Mouse (Mus musculus) intestine, embryonic 16.5 days (tissue): ENCODE results near the gene Mtfr1l. TPM values are rescaled to one million over a fixed set of nuclear protein-coding genes. Genes with fewer than 3 reads are reported as not detected.

Source experiments
- ATAC-seq: fragments of 200-750 bp; cut with Nextera tagmentation; 2 replicates; pipeline ENCODE4 v1.8.0; 2017; ENCODE audit warnings: moderate TSS enrichment, moderate library complexity
- H3K27ac ChIP-seq: fragments of 300-500 bp; sonication (generic); 2 replicates; pipeline ENCODE4 v1.5.1; 2014; ENCODE audit warnings: mild to moderate bottlenecking, low read length
- H3K27me3 ChIP-seq: fragments of 300-500 bp; sonication (generic); replicated peaks from 2 replicates; pipeline ENCODE4 v1.6.1; 2014; ENCODE audit warnings: low read length, control low read depth, mixed read lengths; ENCODE audit not compliant: control insufficient read depth, insufficient read depth
- H3K36me3 ChIP-seq: fragments of 300-500 bp; sonication (generic); 2 replicates; pipeline ENCODE4 v1.6.1; 2014; ENCODE audit warnings: low read length, control low read depth; ENCODE audit not compliant: control insufficient read depth, insufficient read depth
- H3K4me1 ChIP-seq: fragments of 300-500 bp; sonication (generic); 2 replicates; pipeline ENCODE4 v1.6.1; 2014; ENCODE audit warnings: low read length, control low read depth, mixed read lengths; ENCODE audit not compliant: control insufficient read depth, insufficient read depth
- H3K4me2 ChIP-seq: fragments of 300-500 bp; sonication (generic); 2 replicates; pipeline ENCODE4 v1.6.1; 2014; ENCODE audit warnings: low read depth, low read length, control low read depth
- H3K4me3 ChIP-seq: fragments of 300-500 bp; sonication (generic); 2 replicates; pipeline ENCODE4 v1.5.1; 2014; ENCODE audit warnings: mild to moderate bottlenecking, low read length
- H3K9ac ChIP-seq: fragments of 300-500 bp; sonication (generic); 2 replicates; pipeline ENCODE4 v1.6.1; 2014; ENCODE audit warnings: low read depth, low read length
- H3K9me3 ChIP-seq: fragments of 300-500 bp; sonication (generic); 2 replicates; pipeline ENCODE4 v1.6.1; 2016; ENCODE audit warnings: low read length, control low read depth; ENCODE audit not compliant: control insufficient read depth
- WGBS: fragments of 180-500 bp; shearing (Covaris S2); extraction: QIAGEN DNeasy Blood & Tissue Kit; methylation state at CpG from one replicate; pipeline ENCODE4 v1.1.7; 2014; 5-methylcytosine and 5-hydroxymethylcytosine counted together
- polyA plus RNA-seq: library from polyadenylated mRNA; unstranded; fragments of >200 nt; fragmentation: Nextera tagmentation; extraction: Ambion mirVana; gene quantifications from 2 replicates; pipeline ENCODE4 v1.2.1, GENCODE M21; 2015

The Mtfr1l gene
- polyA plus RNA-seq, 1 experiment from 2014 or later: 97.1 TPM

DNA sequence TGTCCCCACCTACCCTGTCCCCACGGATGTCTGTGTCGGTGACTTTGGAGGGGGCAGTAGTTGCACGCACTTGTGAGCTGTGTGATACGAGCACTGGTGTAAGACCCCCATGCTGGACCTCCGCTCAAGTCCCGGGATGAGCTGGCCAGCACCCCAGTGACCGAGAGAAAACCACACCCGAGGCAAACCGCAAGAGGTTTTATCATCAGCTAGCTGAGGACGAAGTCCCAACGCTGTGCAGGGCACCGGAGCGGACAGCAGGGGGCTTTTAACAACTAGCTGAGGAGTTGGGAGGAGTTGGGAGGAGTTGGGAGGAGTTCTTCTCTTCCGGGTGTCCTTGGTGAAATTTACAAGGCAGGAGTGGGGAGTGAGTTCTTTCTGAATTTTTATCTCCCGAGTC lies 22.4 kb downstream of the Mtfr1l start:
- ATAC-seq: peak; percentile 43
- Histone ChIP-seq H3K27ac (no peak overlapping the region), H3K4me1 (peaks cover 24% of the 10 kb centered on the region), H3K36me3 (no peaks in the 10 kb centered on the region), H3K9me3 (no peaks in the 10 kb centered on the region), H3K9ac (no peak overlapping the region; the same call in 1 of the 2 replicates), H3K4me2 (peak overlapping the region; percentile 44), H3K27me3 (no peaks in the 10 kb centered on the region), H3K4me3 (peak overlapping the region; percentile 32)
- WGBS: 13% methylated on average over 15 of the region's 15 CpGs

DNA sequence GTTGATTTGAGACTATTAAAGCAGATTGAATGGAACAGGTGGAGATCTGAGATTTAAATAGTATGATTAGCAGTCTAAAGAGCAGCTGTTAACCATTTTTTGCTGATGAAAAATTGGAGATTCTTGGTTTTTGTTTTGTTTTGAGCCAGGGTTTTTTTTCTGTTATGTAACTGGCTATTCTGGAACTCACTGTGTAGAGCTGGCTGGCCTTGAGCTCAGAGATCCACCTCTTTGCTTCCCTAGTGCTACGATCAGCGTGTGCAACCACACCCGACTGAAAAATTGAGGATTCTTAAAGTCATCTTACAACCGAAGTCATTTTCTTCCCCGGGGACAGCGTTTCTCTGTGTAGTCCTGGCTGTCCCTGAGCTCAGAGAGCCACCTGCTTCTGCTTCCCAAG lies 23.5 kb downstream of the Mtfr1l start:
- Histone ChIP-seq H3K4me2 (peak overlapping the region; percentile 89), H3K36me3 (0 out of 2 replicates have a peak, but pooled peaks cover 6% of the 10 kb centered on the region), H3K9ac (peak overlapping the region; percentile 40; the same call in 1 of the 2 replicates), H3K4me1 (peaks cover 17% of the 10 kb centered on the region), H3K9me3 (no peaks in the 10 kb centered on the region), H3K27ac (no peak overlapping the region), H3K4me3 (peak overlapping the region; percentile 70), H3K27me3 (no peaks in the 10 kb centered on the region)
- 47% methylated on average over 6 of the region's 6 CpGs for WGBS
- no peak for ATAC-seq

GRCm38 (mm10) chr4:134510845-134511411 lies 24.3 kb downstream of the Mtfr1l start, which contains the start of gene Aunip:
Gene Aunip (plus strand): TSS chr4:134510999.
- Histone ChIP-seq H3K9me3 (no peaks in the 10 kb centered on the region), H3K9ac (peak within 1 kb of the TSS; percentile 73), H3K4me1 (peaks cover 17% of the 10 kb centered on the region), H3K27ac (peak within 1 kb of the TSS; percentile 68), H3K4me3 (peak within 1 kb of the TSS; percentile 70), H3K27me3 (no peaks in the 10 kb centered on the region), H3K4me2 (peak within 1 kb of the TSS; percentile 89), H3K36me3 (0 out of 2 replicates have a peak, but pooled peaks cover 6% of the 10 kb centered on the region)
- under 1% methylated on average over 41 of the region's 42 CpGs for WGBS
- ATAC-seq: peak; percentile 94

- 75% methylated on average over 4 of the region's 4 CpGs for WGBS
Measured at GRCm38 (mm10) chr4:134510396-134510795, 24.8 kb downstream of the Mtfr1l start.

DNA sequence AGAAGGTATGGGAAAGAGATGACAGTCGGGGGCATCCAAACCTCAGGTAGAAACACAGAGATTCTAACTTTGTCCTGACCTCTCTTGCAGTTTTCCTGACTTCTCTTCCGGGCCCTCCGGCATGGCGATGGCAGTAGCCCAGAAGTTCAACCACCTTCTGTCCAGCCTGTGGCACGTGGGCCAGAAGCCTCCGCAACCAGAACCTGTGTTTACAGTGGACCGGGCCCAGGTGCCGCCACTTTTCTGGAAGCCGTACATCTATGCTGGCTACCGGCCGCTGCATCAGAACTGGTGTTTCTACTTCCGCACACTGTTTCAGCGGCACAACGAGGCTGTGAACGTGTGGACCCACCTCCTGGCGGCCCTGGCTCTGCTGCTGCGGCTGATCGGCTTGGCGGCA lies 28.5 kb downstream of the Mtfr1l start:
- 86% methylated on average over 19 of the region's 19 CpGs for WGBS
- H3K9me3 ChIP-seq: no peaks in the 10 kb centered on the region
- H3K36me3 ChIP-seq: 0 out of 2 replicates have a peak, but pooled peaks cover 6% of the 10 kb centered on the region
- no peaks in the 10 kb centered on the region for H3K27me3 ChIP-seq
- H3K27ac ChIP-seq: no peak overlapping the region
- no peak overlapping the region for H3K4me3 ChIP-seq
- H3K4me1 ChIP-seq: peaks cover 5% of the 10 kb centered on the region
- no peak for ATAC-seq
- no peak overlapping the region for H3K4me2 ChIP-seq
- H3K9ac ChIP-seq: no peak overlapping the region

More at GRCm38 (mm10) chr4:134510396-134510795, 24.8 kb downstream of the Mtfr1l start:
- H3K4me3 ChIP-seq: no peak overlapping the region
- 0 out of 2 replicates have a peak, but pooled peaks cover 6% of the 10 kb centered on the region for H3K36me3 ChIP-seq
- peaks cover 17% of the 10 kb centered on the region for H3K4me1 ChIP-seq
- H3K27ac ChIP-seq: no peak overlapping the region
- H3K27me3 ChIP-seq: no peaks in the 10 kb centered on the region
- H3K9ac ChIP-seq: 0 out of 2 replicates have a peak overlapping the region, but pooled peaks have one; percentile 11
- H3K4me2 ChIP-seq: 0 out of 2 replicates have a peak overlapping the region, but pooled peaks have one; percentile 89
- peak; percentile 2 for ATAC-seq
- no peaks in the 10 kb centered on the region for H3K9me3 ChIP-seq

GRCm38 (mm10) chr4:134505966-134506594 lies 29.1 kb downstream of the Mtfr1l start:
- Histone ChIP-seq H3K27me3 (no peaks in the 10 kb centered on the region), H3K4me1 (peaks cover 1% of the 10 kb centered on the region; the same call in 1 of the 2 replicates), H3K4me2 (no peak overlapping the region), H3K27ac (no peak overlapping the region), H3K9me3 (no peaks in the 10 kb centered on the region), H3K4me3 (no peak overlapping the region), H3K9ac (no peak overlapping the region), H3K36me3 (0 out of 2 replicates have a peak, but pooled peaks cover 6% of the 10 kb centered on the region)
- 66% methylated on average over 3 of the region's 4 CpGs for WGBS
- no peak for ATAC-seq

DNA sequence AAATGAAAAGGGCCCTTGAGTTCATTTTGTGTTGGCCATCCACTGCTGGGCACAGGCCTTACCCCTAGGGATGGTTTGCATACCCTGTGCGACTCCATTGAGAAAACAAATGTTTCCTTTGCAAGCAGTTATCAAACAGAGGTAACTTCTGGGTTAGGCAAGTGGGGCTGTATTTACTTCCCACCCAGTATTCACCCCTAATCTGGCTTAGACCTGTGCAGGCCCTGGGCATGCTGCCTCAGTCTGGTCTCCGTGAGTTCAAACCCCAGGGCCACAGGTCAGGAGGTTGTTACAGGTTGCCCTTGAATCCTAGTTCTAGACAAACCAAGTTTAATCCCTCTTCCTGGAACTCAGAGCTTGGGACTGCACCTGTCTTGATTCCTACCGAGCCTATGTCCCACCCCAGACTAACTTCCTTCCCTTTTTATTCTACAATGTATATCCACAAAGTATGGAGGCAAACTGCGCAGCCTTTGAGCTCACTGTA lies 29.8 kb downstream of the Mtfr1l start:
- WGBS: 88% methylated on average over 4 of the region's 4 CpGs
- Histone ChIP-seq H3K9ac (no peak overlapping the region), H3K36me3 (0 out of 2 replicates have a peak, but pooled peaks cover 6% of the 10 kb centered on the region), H3K27me3 (no peaks in the 10 kb centered on the region), H3K4me3 (no peak overlapping the region), H3K27ac (no peak overlapping the region), H3K4me2 (no peak overlapping the region), H3K9me3 (no peaks in the 10 kb centered on the region), H3K4me1 (no peaks in the 10 kb centered on the region)
- ATAC-seq: no peak

DNA sequence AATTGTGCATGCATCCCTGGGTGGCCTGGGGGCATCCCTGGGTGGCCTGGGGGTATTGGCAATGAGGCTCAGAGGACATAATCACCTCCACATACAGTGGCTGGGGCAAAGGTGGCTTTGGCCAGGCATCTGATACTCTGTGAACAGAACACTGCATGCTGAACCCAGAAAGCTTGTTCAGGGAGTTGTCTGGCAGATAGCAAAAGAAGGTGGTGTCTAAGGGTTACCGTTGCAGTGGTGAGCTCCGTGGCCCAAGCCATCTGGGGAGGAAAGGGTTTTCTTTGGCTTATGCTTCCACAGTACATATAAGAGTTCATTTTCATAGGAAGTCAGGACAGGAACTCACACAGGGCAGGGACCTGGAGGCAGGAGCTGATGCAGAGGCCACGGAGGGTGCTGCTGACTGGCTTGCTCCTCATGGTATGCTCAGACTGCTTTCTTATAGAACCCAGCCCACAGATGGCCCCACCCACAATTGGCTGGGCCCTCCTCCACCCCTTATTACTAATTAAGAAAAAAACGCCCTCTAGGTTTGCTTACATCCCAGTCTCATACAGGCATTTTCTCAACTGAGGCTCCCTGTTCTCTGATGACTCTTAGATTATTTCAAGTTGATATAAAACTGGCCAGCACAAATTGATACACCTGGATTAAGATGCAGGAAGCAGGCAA lies 31.4 kb downstream of the Mtfr1l start:
- Histone ChIP-seq H3K4me2 (no peak overlapping the region), H3K36me3 (0 out of 2 replicates have a peak, but pooled peaks cover 6% of the 10 kb centered on the region)

DNA sequence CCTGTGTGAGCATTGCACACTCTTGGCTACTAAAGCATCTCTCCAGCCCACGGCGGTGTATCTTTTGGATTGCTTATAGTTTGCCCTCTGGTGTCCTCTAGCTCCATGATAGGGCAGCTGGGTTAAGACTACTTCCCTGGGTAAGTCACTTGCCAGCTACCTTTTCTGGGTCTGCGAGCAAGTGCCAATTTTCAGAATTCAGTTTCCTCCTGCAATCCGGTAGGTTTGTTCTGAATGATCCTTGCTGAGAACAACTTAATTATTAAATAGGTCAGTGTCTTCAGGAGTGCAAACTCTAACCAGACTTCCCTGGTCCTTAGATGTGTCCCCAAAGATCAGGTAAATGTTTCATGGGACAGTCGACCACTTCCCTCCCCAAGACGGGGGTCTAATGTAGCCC lies 34.1 kb downstream of the Mtfr1l start:
- Histone ChIP-seq H3K4me2 (no peak overlapping the region), H3K4me1 (peaks cover 10% of the 10 kb centered on the region), H3K9ac (no peak overlapping the region), H3K9me3 (no peaks in the 10 kb centered on the region), H3K27ac (no peak overlapping the region), H3K27me3 (no peaks in the 10 kb centered on the region), H3K4me3 (no peak overlapping the region), H3K36me3 (no peaks in the 10 kb centered on the region)
- 90% methylated on average over 6 of the region's 6 CpGs for WGBS
- no peak for ATAC-seq

More for the DNA sequence above, 31.4 kb downstream of the Mtfr1l start:
- no peak overlapping the region for H3K9ac ChIP-seq
- no peaks in the 10 kb centered on the region for H3K9me3 ChIP-seq
- no peak overlapping the region for H3K27ac ChIP-seq
- no peak for ATAC-seq
- 73% methylated on average over 4 of the region's 4 CpGs for WGBS
- no peak overlapping the region for H3K4me3 ChIP-seq
- H3K27me3 ChIP-seq: no peaks in the 10 kb centered on the region
- H3K4me1 ChIP-seq: no peaks in the 10 kb centered on the region
